Mouse (Mus musculus) liver, adult 2 months (tissue): ENCODE results near the gene Adamts5. TPM values are rescaled to one million over a fixed set of nuclear protein-coding genes. Genes with fewer than 3 reads are reported as not detected.

Experiments
- DNase-seq: peaks from one replicate; pipeline ENCODE4 v3.0.0-alpha.2; 2011; ENCODE audit warnings: low read depth, low spot score; ENCODE audit errors: extremely low read depth
- H3K27ac ChIP-seq: fragments of 200-500 bp; replicated peaks from 2 replicates; pipeline ENCODE4 v1.5.1; 2012; ENCODE audit warnings: low read depth, mild to moderate bottlenecking, control low read depth, inconsistent platforms, low read length; ENCODE audit not compliant: insufficient read depth
- H3K27me3 ChIP-seq: fragments of 200-500 bp; 2 replicates; pipeline ENCODE4 v1.6.1; 2012; ENCODE audit warnings: mild to moderate bottlenecking, moderate library complexity, low read length, inconsistent platforms; ENCODE audit not compliant: control insufficient read depth, insufficient read depth
- H3K36me3 ChIP-seq: fragments of 200-500 bp; 2 replicates; pipeline ENCODE4 v1.6.1; 2012; ENCODE audit warnings: low read length, inconsistent platforms; ENCODE audit not compliant: control insufficient read depth, insufficient read depth
- H3K4me1 ChIP-seq: fragments of 200-500 bp; 2 replicates; pipeline ENCODE4 v1.6.1; 2011; ENCODE audit warnings: low read length; ENCODE audit not compliant: control insufficient read depth, insufficient read depth
- H3K4me3 ChIP-seq: fragments of 200-500 bp; 2 replicates; pipeline ENCODE4 v1.5.1; 2011; ENCODE audit warnings: low read depth, mild to moderate bottlenecking, control low read depth, low read length, moderate library complexity; ENCODE audit not compliant: insufficient read depth
- H3K79me2 ChIP-seq: fragments of 200-500 bp; 2 replicates; pipeline ENCODE4 v1.6.1; 2012; ENCODE audit warnings: inconsistent platforms, mild to moderate bottlenecking, low read length, moderate library complexity; ENCODE audit not compliant: control insufficient read depth, insufficient read depth
- H3K9ac ChIP-seq: fragments of 200-500 bp; 2 replicates; pipeline ENCODE4 v1.6.1; 2012; ENCODE audit warnings: low read depth, mild to moderate bottlenecking, control low read depth, inconsistent platforms, low read length
- CTCF ChIP-seq: fragments of 200-500 bp; IDR thresholded peaks from 2 replicates; pipeline ENCODE4 v1.5.1; 2011; ENCODE audit warnings: low read depth, low read length, control low read depth
- POLR2A ChIP-seq: fragments of 200-500 bp; IDR thresholded peaks from 2 replicates; pipeline ENCODE4 v1.6.1; 2011; ENCODE audit warnings: low read length, control low read depth; ENCODE audit not compliant: insufficient read depth; ENCODE audit errors: extremely low read depth
- WGBS: fragments of 180-500 bp; shearing (Covaris S2); methylation state at CpG from one replicate; pipeline ENCODE4 v1.1.7; 2018; 5-methylcytosine and 5-hydroxymethylcytosine counted together
- polyA plus RNA-seq: library from polyadenylated mRNA; depleted of rRNA; stranded (reverse); fragments of >200 nt; gene quantifications from 2 replicates; pipeline ENCODE4 v1.2.3, GENCODE M21; 2012; rRNA removed
- total RNA-seq: library from RNA; depleted of rRNA; stranded (reverse); fragments of >200 nt; gene quantifications from 2 replicates; pipeline ENCODE4 v1.2.3, GENCODE M21; 2014; rRNA removed

The Adamts5 gene
- total and polyA plus RNA-seq, 2 experiments: 0.44 to 0.74 TPM

GRCm38 (mm10) chr16:85807626-85808025 lies 94.0 kb downstream of the Adamts5 start:
- Histone ChIP-seq H3K79me2 (no peaks in the 10 kb centered on the region), H3K27ac (no peak overlapping the region), H3K36me3 (no peaks in the 10 kb centered on the region), H3K4me1 (no peaks in the 10 kb centered on the region; the same call in 1 of the 2 replicates), H3K9ac (no peak overlapping the region), H3K4me3 (no peak overlapping the region), H3K27me3 (no peaks in the 10 kb centered on the region)
- DNase-seq: peak; percentile 29
- 11% methylated on average over 2 of the region's 2 CpGs for WGBS
- TF ChIP-seq POLR2A (no peak), CTCF (peak; percentile 49; the same call in 1 of the 2 replicates)

- no peaks in the 10 kb centered on the region; the same call in 1 of the 2 replicates for H3K4me1 ChIP-seq
- no peak overlapping the region for H3K9ac ChIP-seq
- H3K36me3 ChIP-seq: no peaks in the 10 kb centered on the region
- peak; percentile 16; the same call in 1 of the 2 replicates for TF ChIP-seq CTCF
- TF ChIP-seq POLR2A: no peak
- H3K4me3 ChIP-seq: no peak overlapping the region
- no peak overlapping the region for H3K27ac ChIP-seq
- no peaks in the 10 kb centered on the region for H3K27me3 ChIP-seq
- H3K79me2 ChIP-seq: no peaks in the 10 kb centered on the region
- WGBS: 13% methylated on average over 3 of the region's 3 CpGs
- peak; percentile 57 for DNase-seq
Observed at GRCm38 (mm10) chr16:85807072-85807471, 94.6 kb downstream of the Adamts5 start.

Other genes starting within 250 kb of the Adamts5 start
- gene Adamts1, start 98.7 kb downstream of the Adamts5 start, total RNA-seq: 8.9 and 12.1 TPM in 2 replicates
- 5.1 and 9.4 TPM in 2 replicates for gene Adamts1, start 98.7 kb downstream of the Adamts5 start, polyA plus RNA-seq